Mouse (Mus musculus) inflammation-experienced regulatory T-cells, adult 6 months (primary cell): ENCODE measurements around the gene Nfic. TPM values are rescaled to one million over a fixed set of nuclear protein-coding genes. Genes with fewer than 3 reads are reported as not detected.
A peak's percentile ranks its signal among the peaks of the same experiment; 100 is the strongest.

Experiments used
- ATAC-seq: one replicate; pipeline ENCODE4 v1.8.0; 2017
- polyA plus RNA-seq, 3 experiments: library from polyadenylated mRNA; unstranded; fragments of 100-300 nt; shearing (Covaris generic); gene quantifications; one replicate each; pipeline ENCODE4 v1.2.1; 2017

Nfic gene
- polyA plus RNA-seq, 3 experiments from 2014 or later, result 13.8 to 17.2 (median 15.0) TPM

DNA sequence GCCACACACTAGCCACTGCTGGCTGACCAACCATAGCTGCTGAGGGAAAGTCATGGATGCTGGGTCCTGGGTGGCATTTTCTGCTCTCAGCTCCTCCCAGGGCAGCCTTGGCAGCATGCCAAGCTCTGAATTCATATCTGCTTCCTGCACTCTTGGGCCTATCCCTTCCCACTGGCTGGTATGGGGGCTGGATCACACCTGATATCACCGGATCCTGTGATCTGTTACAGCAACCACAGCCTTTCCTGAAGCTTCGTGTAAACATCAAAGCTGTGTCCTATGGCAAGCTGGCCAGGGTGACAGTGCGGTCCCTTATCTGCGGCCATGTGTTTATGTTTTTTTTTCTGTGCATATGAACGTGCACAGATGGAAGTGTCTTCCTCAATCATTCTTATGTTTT is 73.4 kb downstream of the Nfic start:
- ATAC-seq, result no peak

- ATAC-seq, result no peak
Measured at GRCm38 (mm10) chr10:81379809-81380378, 75.5 kb downstream of the Nfic start.

DNA sequence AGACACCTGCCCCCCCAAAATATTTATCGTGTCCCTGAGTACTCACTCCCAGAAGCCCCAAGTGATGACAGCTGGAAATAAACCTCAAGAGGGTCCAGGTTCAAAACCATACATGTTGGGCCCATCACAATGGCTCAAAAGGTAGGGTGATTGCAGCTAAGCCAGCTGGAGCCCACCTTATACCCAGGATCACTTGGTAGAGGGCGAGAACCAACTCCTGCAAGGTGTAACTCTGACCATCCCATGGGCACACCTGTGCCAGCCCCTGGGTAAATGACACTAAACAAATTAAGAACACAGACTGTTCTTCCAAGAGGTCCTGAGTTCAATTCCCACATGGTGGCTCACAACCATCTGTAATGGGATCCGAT is 76.3 kb downstream of the Nfic start:
- ATAC-seq, result no peak

DNA sequence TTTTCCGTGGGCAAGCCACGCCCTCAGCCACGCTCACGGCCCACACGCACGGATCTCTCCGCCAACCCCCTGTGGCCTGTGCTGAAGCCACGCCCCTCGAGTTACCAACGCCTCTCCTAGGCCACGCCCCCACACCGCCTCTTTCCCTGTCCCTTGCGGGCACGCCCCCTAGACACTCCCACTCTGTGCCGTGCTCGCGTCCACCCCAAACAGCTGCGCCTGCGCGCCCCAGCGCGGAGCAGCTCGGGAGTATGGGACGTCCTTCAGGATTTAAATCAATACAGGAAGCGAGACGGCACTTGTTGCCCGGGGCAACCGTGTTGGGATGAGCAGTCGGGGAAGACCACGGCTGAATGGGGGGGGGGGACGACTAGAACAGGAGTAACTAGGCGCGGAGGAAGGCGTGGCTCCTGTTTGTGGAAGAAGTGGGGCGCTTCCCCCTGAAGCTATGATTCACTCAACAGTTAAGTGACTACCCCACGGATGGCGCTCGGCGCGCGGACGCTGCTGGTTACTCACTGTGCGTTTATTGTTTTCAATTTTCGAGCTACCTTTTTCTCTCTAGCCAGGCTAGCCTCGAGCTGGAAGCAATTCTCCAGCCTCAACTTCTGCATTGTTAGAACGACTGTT is 76.8 kb downstream of the Nfic start:
- ATAC-seq, result peak; percentile 93

DNA sequence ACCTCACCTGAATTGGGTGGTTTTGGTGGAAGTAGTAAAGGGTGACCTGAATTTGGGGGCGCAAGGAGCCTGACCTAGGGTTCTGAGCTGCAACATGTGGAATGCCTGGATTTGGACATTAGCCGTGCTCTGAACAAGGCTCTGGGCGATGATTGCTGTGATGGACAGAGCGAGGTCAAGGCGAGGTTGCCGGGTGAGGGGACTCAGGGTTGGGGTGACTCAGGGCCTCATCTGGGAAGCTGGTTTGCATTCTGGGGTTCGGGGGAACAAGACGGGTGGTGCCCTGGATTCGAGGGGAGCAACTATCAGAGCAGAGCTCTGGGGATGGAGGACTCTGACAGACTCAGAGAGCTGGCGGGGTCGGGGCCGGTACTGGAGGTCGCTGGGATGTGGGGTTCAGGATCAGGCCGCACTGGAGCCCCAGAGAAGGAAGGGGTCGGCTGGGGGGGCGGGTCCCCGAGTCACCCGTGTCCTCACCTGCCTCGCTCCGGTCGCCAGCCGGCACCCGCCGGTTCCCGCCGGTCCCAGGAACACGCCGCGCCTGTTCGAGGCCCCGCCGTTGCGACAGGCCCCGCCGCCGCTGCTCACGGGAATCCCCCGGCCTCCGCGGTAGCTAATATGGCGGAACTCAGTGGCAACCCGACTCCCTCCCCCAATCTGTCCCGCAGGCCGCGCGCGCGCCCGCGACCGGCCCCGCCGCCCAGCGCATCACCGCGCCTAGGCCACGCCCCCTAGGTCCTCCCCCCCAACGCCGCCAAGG is 77.5 kb downstream of the Nfic start, which contains the start of gene Fzr1:
Gene Fzr1 (minus strand): TSS at position 724 of the 760 bp plus-strand sequence.
- ATAC-seq, result no peak

GRCm38 (mm10) chr10:81377362-81377664 is 78.1 kb downstream of the Nfic start:
- no peak for ATAC-seq

- ATAC-seq, result no peak
Measured at GRCm38 (mm10) chr10:81376561-81377361, 78.7 kb downstream of the Nfic start.

DNA sequence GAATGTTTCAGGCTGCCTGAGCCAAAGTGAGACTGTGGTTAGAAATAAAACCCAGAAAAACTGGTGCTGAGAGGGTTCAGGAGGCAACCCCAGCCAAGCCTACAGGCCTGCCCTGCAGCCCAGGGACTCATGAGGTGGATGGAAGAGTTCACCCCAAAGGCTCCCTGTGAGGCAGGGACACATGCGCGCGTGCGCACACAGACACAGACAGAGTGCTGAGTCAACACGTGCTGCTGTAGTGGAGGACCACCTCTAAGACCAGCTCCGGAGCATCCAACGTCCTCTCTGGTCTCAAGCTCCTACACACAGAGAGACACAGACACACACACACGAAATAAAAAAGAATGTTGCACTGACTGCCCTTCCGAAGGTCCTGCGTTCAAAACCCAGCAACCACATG is 80.1 kb downstream of the Nfic start:
- no peak for ATAC-seq

DNA sequence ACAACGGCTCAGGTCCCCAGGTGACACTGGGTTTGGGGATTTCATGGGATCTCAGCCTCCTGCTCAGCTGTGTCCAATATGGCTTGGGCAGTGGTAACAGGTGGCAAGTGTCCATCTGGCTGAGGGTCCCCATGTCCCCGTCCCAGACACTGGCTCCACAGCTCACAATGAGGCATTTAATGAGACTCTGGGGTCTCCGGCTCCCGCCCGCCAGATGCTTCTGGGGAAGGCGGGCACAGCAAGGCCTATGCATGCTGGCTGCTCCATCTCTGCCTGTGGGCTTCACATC is 88.3 kb downstream of the Nfic start:
- no peak for ATAC-seq

DNA sequence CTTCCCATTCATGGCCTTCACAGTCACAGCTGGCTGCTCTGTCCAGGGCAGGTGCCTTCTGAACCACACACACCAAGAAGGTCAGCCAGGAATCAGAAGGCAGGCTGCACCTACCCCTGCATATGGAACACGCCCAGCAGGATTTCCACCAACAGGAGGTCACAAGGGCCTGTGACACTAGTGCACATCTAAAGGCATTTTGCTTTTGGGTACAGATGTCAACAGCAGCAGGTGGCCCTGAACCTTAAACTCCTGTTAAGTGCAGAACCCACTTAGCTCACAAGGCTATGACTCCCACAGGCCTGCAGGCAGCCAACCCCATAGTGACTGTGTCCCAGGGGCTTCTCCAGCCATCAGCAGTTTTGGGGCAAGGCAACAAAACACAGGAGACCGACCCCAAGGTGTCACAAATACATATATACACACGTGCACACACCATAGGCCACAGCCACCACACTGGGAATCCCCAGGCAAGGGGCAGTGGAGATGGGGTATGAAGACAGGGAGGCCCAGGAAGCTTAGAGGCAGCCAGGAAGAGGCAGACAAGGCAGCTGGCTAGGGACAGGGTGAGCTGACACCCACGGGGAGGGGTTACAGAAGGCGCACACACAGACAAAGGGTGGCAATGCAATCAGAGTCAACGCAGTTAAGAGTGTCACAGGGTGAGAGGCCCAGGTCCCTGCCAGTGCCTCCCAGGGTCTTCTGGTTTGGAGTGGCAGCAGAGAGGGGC is 88.8 kb downstream of the Nfic start:
- ATAC-seq, result no peak

DNA sequence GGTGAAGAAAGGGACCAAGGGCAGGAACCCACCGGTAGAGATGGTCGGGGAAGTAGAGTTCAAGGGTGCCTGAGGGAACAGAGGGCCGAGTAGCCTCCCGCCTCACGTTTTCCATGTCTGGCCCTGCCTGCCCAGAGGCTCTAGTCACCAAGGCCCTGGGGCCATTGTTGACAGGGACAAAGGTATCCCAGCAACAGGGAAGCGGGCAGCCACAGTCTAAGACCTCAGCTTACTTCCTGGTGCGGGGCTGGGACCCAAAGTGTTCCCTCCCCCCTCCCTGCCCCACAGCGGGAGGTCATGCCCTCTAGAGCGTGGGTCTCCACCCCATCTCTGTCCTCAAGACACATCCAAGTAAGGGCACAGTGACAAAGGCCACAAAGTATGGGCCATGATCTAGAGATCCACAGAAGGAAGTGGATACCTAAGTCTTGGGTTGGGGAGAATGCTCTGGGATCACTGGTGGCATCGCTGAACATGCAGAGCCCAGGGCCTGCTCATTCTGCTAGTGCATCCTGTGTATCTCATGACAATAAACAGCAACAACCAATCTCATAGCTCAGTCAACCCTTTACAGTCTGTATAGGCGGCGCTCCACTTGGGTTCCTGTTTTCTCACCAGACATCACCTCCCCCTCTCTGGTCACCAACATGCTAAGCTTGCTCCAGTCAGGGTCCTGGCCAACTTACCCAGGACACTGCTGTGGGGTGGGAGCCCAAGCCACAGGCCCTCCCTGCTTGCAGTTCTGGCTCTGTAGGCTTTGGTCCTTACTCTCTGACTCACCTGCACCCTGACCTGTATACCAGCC is 89.6 kb downstream of the Nfic start, which contains the start of gene 4930404N11Rik:
Gene 4930404N11Rik (minus strand): TSS at position 145 of the 805 bp plus-strand sequence.
- no peak for ATAC-seq

GRCm38 (mm10) chr10:81365073-81365472 is 90.4 kb downstream of the Nfic start:
- no peak for ATAC-seq

DNA sequence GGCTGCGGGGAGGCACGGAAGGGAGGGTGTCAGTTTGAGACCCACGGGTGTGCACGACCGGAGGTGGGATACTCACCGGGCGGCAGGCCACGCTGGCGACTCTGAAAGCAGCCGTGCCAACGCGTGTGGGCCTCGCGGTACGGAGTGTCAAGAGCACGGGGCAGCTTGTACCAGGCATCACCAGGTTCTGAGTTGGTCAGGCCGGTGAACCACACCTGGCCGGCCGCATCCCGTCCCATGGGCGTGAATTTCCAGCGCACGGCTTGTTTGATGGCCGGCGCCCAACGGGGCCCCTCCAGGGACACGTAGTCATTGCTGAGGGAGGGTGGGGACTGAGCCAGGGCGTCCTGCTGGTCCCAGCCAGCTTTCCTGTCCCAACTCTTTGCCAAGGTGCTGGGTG is 90.8 kb downstream of the Nfic start:
- ATAC-seq, result no peak

GRCm38 (mm10) chr10:81363436-81364346 is 91.7 kb downstream of the Nfic start:
- no peak for ATAC-seq

DNA sequence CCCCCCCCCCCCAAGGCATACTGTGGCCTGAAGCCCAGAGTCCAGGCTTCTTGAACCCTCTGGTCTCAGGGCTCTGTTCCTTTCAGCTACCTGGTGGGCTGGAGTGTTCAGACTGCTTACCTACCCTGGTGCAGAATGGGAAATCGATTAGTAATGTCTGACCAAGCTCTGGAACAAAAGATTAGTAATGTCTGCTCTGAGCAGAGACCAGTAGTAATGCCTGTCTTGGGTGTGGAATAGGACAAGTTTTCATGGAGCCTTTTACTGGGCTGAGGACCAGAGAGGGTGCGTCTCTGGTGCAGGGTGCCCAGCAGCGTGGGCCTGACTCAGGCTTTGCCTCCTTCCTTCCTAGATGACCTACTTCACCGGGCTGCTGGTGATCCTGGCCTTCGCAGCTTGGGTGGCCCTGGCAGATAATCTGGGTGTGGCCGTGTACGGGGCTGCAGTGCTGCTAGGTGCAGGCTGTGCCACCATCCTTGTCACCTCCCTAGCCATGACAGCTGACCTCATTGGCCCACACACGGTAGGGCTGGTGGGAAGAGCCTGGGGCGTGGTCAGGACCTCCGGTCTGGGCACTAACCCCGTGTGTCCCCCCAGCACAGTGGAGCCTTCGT is 93.0 kb downstream of the Nfic start:
- ATAC-seq, result no peak

GRCm38 (mm10) chr10:81360721-81361120 is 94.7 kb downstream of the Nfic start:
- ATAC-seq, result no peak

DNA sequence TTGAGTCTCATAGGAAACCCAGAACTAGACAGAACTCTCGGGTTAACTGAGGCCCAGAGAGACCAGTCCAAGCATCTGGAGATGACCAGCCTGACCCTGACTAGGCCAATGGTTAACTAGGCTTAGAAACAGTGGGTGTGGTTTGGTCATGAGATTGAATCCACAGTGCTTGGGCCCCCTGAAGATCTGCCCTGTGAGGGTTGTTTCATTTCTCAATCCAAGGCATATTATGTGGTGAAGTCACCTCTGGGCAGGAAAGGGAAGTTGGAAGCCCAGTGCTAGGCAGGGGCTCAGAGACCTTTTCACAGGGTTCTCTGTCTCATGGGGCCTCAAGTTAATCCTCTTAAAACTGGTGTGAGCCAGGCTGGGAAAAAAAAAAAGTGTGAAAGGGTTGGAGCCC is 96.6 kb downstream of the Nfic start:
- no peak for ATAC-seq

DNA sequence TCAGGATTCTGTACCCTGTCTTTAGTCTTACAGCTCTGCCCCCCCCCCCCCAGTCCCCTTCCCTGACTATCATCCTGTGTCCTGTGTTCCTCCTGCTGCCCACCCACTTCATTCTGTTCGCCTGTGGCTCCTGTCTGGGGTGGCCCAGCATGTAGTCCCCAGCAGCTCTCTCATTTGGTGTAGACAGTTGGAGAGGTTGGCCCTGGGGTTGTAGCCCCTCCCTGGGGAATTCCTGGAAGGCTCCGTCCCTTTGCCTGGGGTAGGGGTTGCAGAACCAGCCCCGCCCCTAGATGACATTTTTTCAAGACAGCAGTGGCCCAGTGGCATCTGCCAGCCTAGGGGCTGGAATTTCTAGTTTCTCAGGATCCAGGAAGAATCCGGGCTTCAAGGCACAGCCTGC is 97.2 kb downstream of the Nfic start:
- no peak for ATAC-seq

DNA sequence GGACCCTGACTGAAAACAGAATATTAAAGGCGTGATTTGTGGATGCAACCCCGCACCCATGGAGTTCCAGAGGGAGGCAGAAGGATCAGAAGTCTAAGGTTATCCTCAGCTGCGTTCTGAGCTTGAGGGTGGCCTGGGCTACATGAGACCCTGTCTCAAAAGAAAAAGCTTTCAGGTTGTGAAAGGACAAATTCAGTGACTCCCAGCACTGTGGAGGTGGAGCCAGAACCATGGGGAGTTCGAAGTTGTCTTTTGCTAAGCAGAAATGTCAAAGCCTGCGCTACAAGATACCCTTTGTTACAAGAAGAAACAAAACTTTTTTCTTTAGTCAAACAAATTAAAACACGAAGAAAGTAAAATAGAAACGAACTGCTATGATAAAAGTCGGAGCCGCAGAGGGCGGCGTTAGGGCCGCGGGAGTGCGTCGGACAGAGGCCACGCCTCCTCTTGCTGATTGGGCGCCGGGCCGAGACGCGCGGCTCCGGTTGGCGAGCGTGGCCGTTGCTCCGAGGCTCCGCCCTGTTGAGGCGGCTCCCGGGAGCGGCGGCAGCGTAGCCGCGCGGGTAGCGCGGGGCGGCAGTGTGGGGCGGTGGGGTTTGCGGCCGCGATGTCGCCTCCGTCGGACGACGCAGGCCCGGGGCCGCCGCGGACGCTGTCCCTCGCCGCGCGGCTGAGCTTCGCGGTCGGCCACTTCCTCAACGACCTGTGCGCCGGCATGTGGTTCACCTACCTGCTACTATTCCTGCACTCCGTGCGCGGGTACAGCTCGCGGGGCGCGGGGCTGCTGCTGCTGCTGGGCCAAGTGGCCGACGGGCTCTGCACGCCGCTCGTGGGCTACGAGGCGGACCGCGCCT is 98.2 kb downstream of the Nfic start, which contains the start of gene Mfsd12:
Gene Mfsd12 (plus strand): TSS at position 501 of the 854 bp plus-strand sequence.
- peak; percentile 97 for ATAC-seq
